Mouse (Mus musculus) fat pad, adult 2 months (tissue): ENCODE data around the gene Nostrin.

Experiments used
- DNase-seq: peaks from one replicate; pipeline ENCODE4 v3.0.0-alpha.2; 2011; ENCODE audit warnings: low read depth, low spot score; ENCODE audit errors: extremely low read depth

The Nostrin gene

GRCm38 (mm10) chr2:69128921-69129395 lies 6.6 kb upstream of the Nostrin start:
- no peak for DNase-seq

GRCm38 (mm10) chr2:69129425-69130210 lies 6.0 kb upstream of the Nostrin start:
- DNase-seq = no peak

GRCm38 (mm10) chr2:69132046-69132445 lies 3.6 kb upstream of the Nostrin start:
- no peak for DNase-seq

DNA sequence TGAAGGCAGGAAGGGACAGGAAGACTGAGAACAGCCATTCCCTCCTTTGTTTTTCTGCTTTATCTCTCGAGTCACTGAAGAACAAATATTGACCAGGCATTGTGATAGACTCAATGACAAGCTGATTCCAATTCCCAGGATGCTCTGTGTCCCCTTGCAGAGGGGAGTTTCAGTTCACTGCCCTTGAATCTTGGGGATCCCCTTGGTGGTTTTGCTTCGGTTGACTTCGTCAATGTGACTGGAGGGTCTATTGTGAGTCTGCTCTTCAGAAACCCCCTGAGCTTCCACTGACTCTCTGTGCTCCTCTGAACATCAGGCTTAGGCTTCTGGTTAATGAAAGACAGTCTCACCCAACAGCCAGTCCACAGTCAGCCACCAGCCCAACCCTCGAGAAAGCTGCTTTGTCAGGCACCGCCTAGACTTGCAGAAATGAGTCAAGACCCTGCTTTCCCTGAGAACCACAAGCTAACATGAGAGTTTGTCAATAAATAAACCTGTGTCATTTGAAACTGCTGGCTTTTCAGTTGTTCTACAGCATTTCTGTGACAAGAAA lies 3.0 kb upstream of the Nostrin start:
- DNase-seq = no peak

GRCm38 (mm10) chr2:69134186-69134585 lies 1.4 kb upstream of the Nostrin start:
- no peak for DNase-seq

GRCm38 (mm10) chr2:69134937-69135336 lies 663 bp upstream of the Nostrin start:
- DNase-seq = no peak

- DNase-seq = no peak
These were observed 1.9 kb downstream of the Nostrin start for GRCm38 (mm10) chr2:69137406-69138084.

DNA sequence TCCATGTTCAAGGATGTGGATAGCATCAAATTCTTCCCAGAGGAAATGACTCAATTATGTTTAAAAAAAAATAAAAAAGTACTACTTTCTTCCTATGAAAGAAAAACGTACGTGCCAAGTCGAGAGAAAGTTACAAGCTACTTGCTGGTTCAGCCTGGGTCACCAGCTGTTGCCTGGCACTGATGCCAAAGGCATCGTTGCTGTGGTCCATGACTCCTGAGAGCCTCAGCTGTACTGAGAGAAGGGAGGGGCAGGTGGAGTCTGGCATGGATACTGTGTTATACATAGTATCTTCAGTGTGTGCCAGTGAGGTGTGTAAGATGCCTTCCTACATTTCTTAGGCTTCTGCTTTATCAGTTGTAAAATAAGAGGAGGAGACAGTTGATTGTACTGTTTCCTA lies 3.2 kb downstream of the Nostrin start:
- DNase-seq = no peak

DNA sequence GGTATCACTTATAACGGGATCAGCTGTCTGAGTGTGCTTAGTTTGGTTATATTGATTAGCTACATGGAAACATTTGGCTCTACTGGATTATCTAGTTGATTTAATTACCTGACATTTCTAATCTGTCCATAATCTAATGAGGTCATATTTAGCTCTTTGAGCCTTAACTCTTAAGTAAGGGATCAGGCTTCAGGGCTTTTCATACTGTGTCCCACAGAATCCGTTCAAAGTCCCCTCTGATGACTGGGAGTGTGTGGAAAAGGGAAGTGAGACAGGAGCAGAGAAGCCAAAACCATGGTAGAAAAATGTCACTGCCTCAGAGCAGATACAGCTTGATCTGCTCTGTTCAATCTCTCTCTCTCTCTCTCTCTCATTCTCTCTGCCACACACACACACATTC lies 4.6 kb downstream of the Nostrin start:
- DNase-seq = no peak

DNA sequence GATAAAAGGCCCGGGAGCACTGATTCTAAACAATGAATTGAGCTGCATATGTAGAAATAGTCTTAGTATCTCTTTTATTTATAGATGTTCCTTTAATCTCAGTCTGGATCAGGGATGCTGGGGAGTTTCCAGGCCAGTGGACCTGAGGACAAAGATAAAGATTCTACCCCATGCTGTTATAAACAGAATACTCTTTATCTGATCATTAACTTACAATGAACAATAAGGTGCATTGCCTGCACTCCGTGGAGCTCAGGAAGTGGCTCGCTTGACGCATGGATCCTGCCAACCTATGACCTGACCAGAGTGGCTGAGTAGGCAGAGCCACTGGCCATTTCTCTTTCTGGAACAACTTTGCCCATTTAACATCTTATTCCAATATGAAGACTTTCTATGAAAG lies 5.2 kb downstream of the Nostrin start:
- DNase-seq = no peak

- DNase-seq = no peak
These were observed 13.1 kb downstream of the Nostrin start for GRCm38 (mm10) chr2:69148691-69149090.

- DNase-seq = no peak
These were observed 13.6 kb downstream of the Nostrin start for GRCm38 (mm10) chr2:69149154-69149553.

DNA sequence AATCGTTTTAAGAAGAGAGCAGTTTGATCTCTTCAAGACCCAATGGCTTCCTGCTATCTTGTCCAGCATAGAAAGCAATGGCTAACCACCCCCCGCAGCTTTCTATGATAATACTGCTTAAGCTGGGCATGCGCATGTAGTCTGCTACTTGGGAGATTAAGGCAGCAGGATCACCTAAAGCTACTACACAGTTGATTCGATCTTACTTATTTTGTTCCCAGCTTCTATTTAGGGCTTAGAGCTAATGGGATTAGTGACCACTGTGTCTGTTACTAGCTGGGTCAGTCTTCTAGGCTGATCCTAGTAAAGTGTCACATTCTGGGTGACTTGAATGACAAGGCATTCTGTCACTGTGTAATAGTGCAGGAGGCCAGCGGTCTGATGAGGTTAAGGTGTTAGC lies 15.2 kb downstream of the Nostrin start:
- no peak for DNase-seq

DNA sequence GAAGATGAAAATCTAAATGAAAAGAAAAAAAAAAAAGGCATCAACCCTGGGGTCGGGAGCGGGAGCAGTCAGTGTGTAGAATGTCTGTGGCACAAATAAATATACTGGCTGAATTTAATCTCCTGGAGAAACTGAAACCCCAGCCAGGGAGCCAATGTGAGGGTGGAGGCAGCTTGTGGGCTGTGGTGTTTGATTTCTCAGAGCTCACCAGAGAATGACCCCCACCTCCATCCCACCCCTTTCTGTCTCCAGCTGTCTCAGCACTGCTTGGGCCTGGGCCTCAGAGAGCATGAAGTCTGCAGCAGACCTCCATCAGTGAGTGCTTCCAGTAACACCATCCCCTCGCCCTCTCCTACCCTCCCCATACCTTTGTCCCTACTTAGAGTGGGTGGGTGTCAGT lies 20.3 kb downstream of the Nostrin start:
- no peak for DNase-seq

DNA sequence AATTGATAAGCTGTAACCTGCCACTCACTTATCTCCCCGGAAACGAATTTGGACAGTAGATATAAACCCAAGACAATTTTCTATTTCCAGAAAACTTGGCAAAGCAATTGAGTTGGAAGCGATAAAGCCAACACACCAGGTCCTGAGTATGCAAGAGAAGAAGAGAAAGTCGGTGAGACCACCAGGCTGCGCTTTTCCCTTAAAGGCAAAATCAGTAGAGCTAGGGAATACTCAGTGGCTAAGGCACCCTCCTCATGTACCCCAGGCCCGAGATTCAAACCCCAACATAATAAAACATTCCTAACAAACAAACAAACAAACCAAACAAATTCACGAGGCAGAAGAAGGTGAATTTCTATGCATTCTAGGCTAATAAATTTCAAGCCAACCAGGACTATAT lies 20.7 kb downstream of the Nostrin start:
- DNase-seq = no peak

GRCm38 (mm10) chr2:69158907-69159306 lies 23.3 kb downstream of the Nostrin start:
- no peak for DNase-seq

DNA sequence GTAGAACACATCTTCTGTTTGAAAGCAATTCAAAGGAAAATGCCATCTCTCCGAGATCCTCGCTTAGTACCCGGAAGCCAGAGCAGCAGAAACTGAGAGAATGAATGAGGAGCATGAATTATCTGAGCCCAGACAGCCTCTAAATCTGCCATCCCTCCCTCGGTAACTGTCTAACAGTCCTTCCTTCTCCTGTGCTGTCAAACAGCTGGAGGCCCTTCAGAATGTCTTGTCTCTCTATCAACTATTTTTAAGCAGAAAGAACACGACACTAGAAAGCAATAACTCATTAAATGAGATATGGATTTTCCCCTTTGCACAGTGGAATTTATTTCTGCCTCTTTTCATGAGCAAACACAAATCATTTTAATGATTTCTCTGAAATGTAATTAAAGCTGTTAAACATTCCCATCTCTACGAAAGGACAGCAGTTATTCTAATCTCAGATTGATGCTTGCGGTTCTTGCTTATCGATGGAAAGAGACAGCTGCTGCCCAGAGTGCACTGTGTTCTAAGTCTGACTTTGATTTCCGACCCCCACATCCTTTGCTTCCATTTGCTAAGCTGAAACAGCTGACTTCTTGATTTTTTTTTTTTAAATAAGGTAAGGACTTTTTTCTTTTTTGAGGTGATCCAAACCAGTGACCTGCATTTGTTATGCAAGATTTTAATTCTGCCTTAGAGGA lies 34.9 kb downstream of the Nostrin start:
- no peak for DNase-seq

GRCm38 (mm10) chr2:69175296-69175695 lies 39.7 kb downstream of the Nostrin start:
- no peak for DNase-seq

DNA sequence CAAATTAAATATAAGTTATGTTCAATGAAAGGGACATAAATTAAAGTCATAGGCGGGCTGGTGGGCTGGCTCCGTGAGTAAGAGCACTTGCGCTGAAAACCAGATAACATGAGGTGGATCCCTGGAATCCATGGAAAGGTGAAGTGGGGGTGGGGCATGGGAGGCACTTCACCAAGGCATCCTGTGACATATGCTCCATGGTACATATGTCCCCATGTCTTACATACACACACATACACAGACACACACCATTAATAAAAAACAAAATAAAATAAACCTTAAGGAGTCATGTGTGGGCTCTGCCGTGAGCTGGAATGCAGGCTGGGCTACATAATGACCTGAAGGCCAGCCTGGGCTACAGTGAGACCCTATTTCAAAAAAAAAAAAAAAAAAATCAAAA lies 44.1 kb downstream of the Nostrin start:
- no peak for DNase-seq

GRCm38 (mm10) chr2:69187990-69188389 lies 52.4 kb downstream of the Nostrin start:
- DNase-seq = no peak

GRCm38 (mm10) chr2:69188732-69189131 lies 53.1 kb downstream of the Nostrin start:
- no peak for DNase-seq

DNA sequence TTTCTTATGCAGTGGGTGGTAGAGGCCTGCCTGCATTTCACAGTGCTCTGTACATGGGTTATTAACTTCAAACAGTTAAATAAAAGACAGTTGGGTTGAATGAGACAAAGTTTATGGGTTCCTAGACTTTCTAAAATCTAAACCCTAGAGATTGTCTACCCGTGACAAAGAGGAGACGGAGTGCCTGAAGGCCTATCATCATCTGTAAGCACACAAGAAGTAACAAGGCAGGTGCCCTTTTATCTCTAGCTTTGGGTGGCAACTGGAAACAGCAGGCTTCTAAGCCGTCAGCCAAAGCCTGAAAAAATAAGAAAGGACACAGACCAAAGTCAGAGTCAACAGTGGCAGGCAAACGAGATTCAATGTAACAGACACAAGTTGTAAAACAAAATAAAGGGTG lies 53.6 kb downstream of the Nostrin start:
- DNase-seq = no peak
